Mouse (Mus musculus) T-cell, adult 2 months (primary cell): ENCODE results near the gene Khnyn.

Experiments
- DNase-seq: peaks from one replicate; pipeline ENCODE4 v3.0.0; 2022; ENCODE audit warnings: low spot score

The Khnyn gene

DNA sequence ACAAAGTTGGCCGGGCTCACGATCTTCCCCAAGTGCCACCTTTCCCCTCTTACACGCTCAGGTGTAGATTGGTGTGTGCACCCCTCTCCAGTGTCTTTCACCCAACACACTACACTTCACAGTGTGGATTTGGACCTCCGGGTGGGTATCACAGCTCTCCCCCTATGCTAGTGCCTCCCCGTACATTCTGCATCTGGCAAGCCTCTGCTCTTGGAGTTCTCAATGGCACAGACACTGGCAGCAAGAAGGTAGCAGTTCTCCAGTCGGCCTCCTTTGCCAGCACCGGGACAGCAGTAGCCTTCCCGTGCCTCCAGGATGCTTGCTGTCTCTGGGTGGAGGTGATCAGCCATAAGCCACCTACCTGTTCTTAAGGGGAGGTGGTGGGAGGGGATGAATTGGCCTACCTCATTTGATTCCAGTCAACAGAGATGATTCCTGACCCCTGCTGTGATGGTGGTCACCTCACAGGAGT, 11.5 kb upstream of the Khnyn start:
- DNase-seq = no peak

- peak; percentile 75 for DNase-seq
Measured at GRCm38 (mm10) chr14:55873714-55874683, 10.7 kb upstream of the Khnyn start.

GRCm38 (mm10) chr14:55877469-55878315, 7.1 kb upstream of the Khnyn start:
- no peak for DNase-seq

DNA sequence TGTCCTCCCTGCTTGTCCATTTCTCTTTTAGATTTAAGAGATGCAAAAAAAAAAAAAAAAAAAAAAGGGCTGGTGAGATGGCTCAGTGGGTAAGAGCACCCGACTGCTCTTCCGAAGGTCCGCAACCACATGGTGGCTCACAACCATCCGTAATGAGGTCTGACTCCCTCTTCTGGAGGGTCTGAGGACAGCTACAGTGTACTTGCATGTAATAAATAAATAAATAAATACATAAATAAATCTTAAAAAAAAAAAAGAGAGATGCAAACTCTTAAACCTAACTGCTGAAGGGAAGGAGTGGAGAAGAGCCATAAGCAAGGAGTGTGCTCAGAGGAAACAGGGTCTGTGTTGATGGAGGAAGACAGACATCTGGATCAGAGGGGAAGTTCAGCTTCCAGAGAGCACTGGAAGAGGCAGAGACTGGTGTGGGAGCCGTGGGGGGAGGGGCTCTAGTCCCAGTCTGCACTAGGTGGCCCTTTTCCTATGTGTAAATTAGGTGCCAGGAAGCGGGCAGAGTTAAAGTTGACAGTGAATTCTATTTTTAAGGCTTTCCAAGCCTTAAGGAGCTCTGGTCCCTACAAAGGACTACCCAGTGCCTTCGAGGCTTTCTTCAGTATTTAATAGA, 6.3 kb upstream of the Khnyn start:
- no peak for DNase-seq

DNA sequence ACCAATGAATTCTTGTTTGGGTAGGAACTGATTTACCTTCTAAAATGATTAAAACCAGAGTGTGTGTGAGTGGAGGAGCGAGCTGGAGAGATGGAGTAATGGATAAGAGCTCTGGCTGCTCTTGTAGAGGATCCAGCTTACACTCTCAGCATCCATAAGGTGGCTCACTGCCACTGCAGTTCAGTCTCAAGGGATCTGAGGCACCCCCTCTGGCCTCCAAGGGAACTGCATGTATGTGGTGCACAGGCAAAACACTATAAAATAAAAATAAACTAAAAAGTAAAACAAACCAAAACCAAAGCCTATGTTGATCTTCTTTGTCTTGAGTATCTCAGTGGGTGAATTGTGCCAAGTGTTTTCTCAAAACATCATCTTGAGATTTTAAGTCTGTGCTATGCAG, 5.1 kb upstream of the Khnyn start:
- DNase-seq = peak; percentile 76

DNA sequence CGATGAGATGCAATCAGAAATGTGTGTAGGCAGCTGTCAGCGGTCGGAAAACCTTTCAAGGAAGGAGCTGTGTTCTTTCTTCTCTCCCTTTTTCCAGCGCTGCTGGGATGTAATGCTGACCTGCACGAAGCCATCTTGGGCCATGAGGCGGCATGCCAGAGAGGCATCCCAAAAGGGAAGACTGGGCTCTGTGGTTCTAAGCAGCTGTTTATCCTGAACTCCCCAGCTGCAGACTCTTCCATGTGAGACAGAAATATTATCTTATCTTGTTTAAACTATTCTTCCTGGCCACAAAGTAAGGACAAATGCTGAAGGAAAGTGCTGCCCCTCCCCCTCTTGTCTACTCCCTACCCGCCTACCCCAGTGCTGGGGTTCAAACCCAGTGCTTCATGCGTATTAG, 3.8 kb upstream of the Khnyn start:
- DNase-seq = no peak

DNA sequence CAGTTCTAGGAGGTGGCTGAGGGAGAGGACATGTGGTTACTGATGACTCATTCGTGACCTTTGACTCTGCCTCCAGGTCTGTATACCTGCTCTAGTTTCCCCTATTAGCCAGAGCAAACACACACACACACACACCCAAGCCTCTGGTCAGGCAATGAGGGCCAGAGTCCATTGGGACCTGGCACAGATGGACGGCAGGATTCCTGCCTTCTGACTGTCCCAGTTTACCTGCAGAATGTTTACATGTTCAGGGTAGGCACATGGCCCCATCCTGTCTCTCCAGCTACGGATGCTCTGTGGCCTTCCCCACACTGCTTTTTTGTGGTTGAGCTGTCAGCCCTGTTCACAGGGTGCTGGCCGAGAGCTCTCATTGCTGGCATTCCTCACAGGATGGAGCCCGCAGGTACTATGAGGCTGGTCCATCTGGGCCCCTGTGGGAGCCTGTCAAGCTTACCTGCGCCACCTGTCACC, 2.5 kb upstream of the Khnyn start:
- peak; percentile 55 for DNase-seq

DNA sequence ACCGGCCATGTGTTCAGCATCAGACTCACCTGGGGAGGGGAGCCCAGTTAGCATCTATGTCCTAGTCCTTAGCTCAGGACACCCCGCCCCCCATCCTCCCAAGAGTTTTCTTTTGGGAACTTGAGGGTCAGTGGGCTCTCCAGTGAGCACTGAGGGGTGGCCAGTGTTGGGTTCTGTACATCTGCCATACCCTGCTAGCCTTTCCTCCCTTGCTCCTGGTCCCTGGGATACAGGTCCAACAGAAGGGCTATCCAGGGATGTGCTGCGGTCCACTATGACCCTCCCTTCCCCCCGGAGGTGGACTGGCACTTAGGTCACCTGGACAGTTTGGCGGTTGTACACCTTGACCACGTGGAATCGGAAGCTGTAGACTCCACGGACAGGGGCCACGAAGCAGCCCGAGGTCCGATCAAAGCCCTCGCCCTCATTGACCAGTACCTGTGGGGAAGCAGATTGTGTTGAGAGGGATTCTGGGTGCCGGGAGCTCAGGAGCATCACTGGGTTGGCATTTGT, 1.5 kb upstream of the Khnyn start:
- DNase-seq = no peak

DNA sequence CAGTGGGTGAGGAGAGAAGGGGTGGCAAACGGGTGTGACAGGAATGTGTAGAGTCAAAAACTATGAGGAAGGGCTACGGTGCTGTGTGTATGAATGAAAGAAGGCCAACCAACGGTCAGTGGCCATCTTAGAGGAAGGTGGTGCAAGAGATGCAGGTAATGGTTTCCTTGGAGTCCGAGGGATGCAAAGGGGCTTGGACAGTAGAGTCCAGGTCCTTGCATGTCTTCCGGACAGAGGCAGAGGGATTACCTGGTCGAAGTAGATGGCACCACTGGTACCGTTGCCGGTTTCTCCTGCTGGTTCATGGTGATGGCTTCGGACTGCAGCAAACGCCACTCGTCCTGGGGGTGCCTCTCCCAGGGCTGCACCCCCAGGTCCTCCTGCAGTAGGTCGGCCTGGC, 1.1 kb upstream of the Khnyn start:
- DNase-seq = no peak

DNA sequence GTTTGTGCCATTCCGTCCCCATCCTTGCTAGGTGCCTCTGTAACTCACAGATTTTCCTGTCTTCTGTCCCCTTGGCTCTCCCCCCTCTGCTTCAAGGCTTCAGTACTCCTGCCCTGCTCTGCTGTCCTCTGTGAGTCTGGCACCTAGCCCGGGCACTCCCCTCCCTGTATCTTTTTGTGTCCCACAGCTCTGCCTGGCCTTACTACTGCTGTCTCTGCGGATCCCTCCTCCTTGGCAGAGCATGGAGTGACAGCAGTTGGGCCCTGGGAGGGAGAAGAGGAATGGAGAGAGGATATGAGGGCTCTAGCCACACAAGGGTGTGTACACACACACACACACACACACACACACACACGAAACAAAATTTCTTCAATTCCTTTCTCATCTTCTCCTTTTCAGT, 581 bp upstream of the Khnyn start, which contains the start of gene Cbln3:
Cbln3 (minus strand) TSS at position 227 of the 400 bp plus-strand sequence.
- DNase-seq = no peak

- DNase-seq = peak; percentile 29
Measured at GRCm38 (mm10) chr14:55885114-55885790, 505 bp downstream of the Khnyn start.

- DNase-seq = peak; percentile 46
Measured at GRCm38 (mm10) chr14:55885791-55886271, 1.1 kb downstream of the Khnyn start.

DNA sequence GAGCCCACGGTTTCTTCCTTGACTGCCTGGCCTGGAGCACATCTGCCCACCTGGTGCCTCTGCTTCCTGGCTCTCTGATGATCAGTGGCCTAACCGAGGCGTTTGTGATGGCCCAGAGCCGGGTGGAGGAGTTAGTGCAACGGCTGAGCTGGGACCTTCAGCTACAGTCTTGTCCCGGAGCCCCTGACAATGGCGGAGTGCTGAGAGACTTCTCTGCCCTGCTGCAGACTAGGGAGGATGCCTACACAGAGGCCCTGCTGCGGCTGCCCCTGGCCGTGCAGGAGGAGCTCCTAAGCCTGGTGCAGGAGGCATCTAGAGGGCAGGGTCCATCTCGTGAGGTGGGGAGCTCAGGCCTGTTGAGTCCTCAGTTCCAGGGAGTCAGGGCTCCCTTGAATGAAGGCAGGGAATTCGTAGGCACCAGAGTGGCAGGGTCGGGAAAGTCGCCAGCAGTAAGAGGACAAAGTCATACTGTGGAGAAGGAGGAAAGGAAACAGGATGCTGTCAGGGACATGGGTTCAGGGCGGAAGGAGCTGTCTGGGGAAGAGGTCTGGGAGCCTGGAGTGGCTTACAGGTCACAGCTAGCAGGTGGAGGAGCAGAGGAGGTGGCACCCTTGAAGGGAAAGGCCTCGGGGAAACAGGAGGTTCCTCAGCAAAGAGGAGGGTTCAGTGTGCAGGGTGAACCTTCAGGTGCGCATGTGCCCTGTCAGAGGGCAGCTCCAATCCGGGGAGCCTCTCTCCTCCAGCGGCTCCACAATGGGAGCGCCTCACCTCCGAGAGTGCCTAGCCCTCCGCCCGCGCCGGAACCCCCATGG, 2.0 kb downstream of the Khnyn start:
- no peak for DNase-seq

- DNase-seq = no peak
Measured at GRCm38 (mm10) chr14:55897671-55898070, 12.9 kb downstream of the Khnyn start.

DNA sequence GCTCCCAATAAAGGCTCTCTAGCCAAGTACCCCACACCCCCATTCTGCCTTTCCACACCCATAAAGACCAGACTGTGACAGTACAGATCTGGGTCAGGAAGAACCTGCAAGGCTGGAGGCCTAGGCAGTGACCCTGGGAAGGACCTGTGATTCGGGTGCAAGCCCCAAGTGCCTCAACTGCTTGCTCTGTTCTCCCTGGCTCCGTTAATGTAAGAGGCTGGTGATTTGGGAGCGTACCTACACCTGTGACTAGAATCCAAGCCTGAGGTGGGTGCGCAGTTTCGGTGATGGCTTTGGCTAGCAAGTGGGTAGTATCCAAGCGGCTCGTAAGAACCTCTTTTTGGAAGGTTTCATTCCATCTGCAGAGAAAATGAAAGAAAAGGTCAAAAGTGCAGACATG, 14.2 kb downstream of the Khnyn start:
- DNase-seq = no peak

GRCm38 (mm10) chr14:55899701-55900413, 15.1 kb downstream of the Khnyn start, which contains the start of gene Sdr39u1:
Gene Sdr39u1 (minus strand): TSS chr14:55900293.
- DNase-seq = peak; percentile 92

DNA sequence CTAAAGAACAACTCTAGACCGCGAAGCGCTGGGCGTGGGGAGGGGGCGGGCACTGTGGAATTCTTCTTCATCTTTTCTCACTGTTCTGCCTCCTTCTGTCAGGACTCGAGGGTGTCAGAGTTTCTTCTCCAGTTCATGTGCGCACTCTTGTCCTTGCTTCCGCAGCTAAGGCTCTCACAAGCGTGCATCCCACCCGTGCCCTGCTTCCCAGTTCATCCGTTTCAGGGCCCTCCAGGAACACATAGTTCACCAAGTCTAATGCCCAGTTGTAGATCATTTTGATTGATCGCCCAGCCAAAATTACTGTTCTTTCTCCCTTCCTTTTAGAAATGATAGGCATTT, 15.6 kb downstream of the Khnyn start:
- no peak for DNase-seq

- no peak for DNase-seq
Measured at GRCm38 (mm10) chr14:55905518-55905917, 20.8 kb downstream of the Khnyn start.

GRCm38 (mm10) chr14:55913406-55913805, 28.7 kb downstream of the Khnyn start:
- DNase-seq = peak; percentile 49
